Mouse (Mus musculus): ENCODE measurements around the gene Uap1.

GRCm38 (mm10) chr1:170147651-170148448, 26.9 kb downstream of the Uap1 start:
- TF ChIP-seq CTCF (IDR thresholded peaks at IDR 0.05; ENCODE audit: low read depth, low read length) (no peak), POLR2A (IDR thresholded peaks at IDR 0.05; ENCODE audit: borderline replicate concordance, low read depth, low read length) (no peak)
